Mouse (Mus musculus) small intestine, adult 2 months (tissue): ENCODE results near the gene Mars2.

Experiments used
- CTCF ChIP-seq: fragments of 200-500 bp; IDR thresholded peaks from 2 replicates; pipeline ENCODE4 v1.5.1; 2012; ENCODE audit warnings: low read depth, mild to moderate bottlenecking, control low read depth, inconsistent platforms, low read length, moderate library complexity, mixed read lengths; ENCODE audit not compliant: insufficient replicate concordance, insufficient read length; ENCODE audit errors: extremely low read depth
- POLR2A ChIP-seq: fragments of 200-500 bp; IDR thresholded peaks from 2 replicates; pipeline ENCODE4 v1.6.1; 2012; ENCODE audit warnings: low read depth, mild to moderate bottlenecking, control low read depth, inconsistent platforms, low read length, moderate library complexity

GRCm38 (mm10) chr1:55213475-55213874 lies 23.5 kb upstream of the Mars2 start:
- TF ChIP-seq POLR2A (no peak), CTCF (no peak)
